Mouse (Mus musculus) limb, embryonic 14.5 days (tissue): ENCODE data around the gene Ogfod2. TPM values are rescaled to one million over a fixed set of nuclear protein-coding genes. Genes with fewer than 3 reads are reported as not detected.

Experiments used
- ATAC-seq: fragments of 200-750 bp; cut with Nextera tagmentation; 2 replicates; pipeline ENCODE4 v1.8.0; 2017; ENCODE audit warnings: low read depth, moderate number of reproducible peaks, moderate TSS enrichment; ENCODE audit not compliant: low FRiP score
- DNase-seq: peaks from one replicate; pipeline ENCODE4 v3.0.0-alpha.2; 2015; ENCODE audit warnings: low spot score
- H3K27ac ChIP-seq: fragments of 300-500 bp; sonication (generic); replicated peaks from 2 replicates; pipeline ENCODE4 v1.5.1; 2014; ENCODE audit warnings: low read depth, mild to moderate bottlenecking, low read length, moderate library complexity, mixed read lengths
- H3K27me3 ChIP-seq: fragments of 300-500 bp; sonication (generic); 2 replicates; pipeline ENCODE4 v1.6.1; 2014; ENCODE audit warnings: low read length, mixed read lengths; ENCODE audit not compliant: control insufficient read depth, insufficient read depth
- H3K36me3 ChIP-seq: fragments of 300-500 bp; sonication (generic); 2 replicates; pipeline ENCODE4 v1.6.1; 2014; ENCODE audit warnings: mild to moderate bottlenecking, low read length, moderate library complexity, mixed read lengths; ENCODE audit not compliant: control insufficient read depth, insufficient read depth
- H3K4me1 ChIP-seq: fragments of 300-500 bp; sonication (generic); 2 replicates; pipeline ENCODE4 v1.6.1; 2014; ENCODE audit warnings: antibody characterized with exemption, low read length, mixed read lengths; ENCODE audit not compliant: control insufficient read depth, insufficient read depth
- H3K4me2 ChIP-seq: fragments of 300-500 bp; sonication (generic); replicated peaks from 2 replicates; pipeline ENCODE4 v1.6.1; 2014; ENCODE audit warnings: low read depth, mild to moderate bottlenecking, low read length, moderate library complexity; ENCODE audit not compliant: severe bottlenecking
- H3K4me3 ChIP-seq: fragments of 300-500 bp; sonication (generic); replicated peaks from 2 replicates; pipeline ENCODE4 v1.5.1; 2014; ENCODE audit warnings: low read length
- H3K9ac ChIP-seq: fragments of 300-500 bp; sonication (generic); 2 replicates; pipeline ENCODE4 v1.6.1; 2014; ENCODE audit warnings: mild to moderate bottlenecking, low read depth, low read length, moderate library complexity; ENCODE audit not compliant: severe bottlenecking
- H3K9me3 ChIP-seq: fragments of 300-500 bp; sonication (generic); 2 replicates; pipeline ENCODE4 v1.6.1; 2016; ENCODE audit warnings: low read length; ENCODE audit not compliant: control insufficient read depth
- POLR2A ChIP-seq: fragments of 200-500 bp; IDR thresholded peaks from 2 replicates; pipeline ENCODE4 v1.8.0; 2012; ENCODE audit warnings: inconsistent platforms, mild to moderate bottlenecking, moderate library complexity, borderline replicate concordance; ENCODE audit not compliant: insufficient read depth, insufficient read length; ENCODE audit errors: extremely low read depth
- WGBS: fragments of 180-500 bp; shearing (Covaris S2); extraction: QIAGEN DNeasy Blood & Tissue Kit; methylation state at CpG from one replicate; pipeline ENCODE4 v1.1.7; 2014; 5-methylcytosine and 5-hydroxymethylcytosine counted together
- polyA plus RNA-seq, 2 experiments: library from polyadenylated mRNA; depleted of rRNA in 1 of 2; stranded (reverse) in 1 of 2; unstranded in 1 of 2; fragments of >200 nt; fragmentation: Nextera tagmentation in 1 of 2; extraction: Ambion mirVana in 1 of 2; gene quantifications; 2 replicates each; pipeline versions ENCODE4 v1.2.1 to v1.2.3; 2012 to 2014

Ogfod2 gene
- polyA plus RNA-seq, 2 experiments, result 14.2 to 26.5 TPM

- no peak overlapping the region for H3K4me3 ChIP-seq
- H3K9me3 ChIP-seq, result no peaks in the 10 kb centered on the region
- DNase-seq (no peak), ATAC-seq (no peak)
- no peaks in the 10 kb centered on the region for H3K27me3 ChIP-seq
- no peak for TF ChIP-seq POLR2A
- no peak overlapping the region for H3K9ac ChIP-seq
- no peaks in the 10 kb centered on the region for H3K4me1 ChIP-seq
- no peak overlapping the region for H3K4me2 ChIP-seq
- no peak overlapping the region for H3K27ac ChIP-seq
- WGBS, result 86% methylated on average over 11 of the region's 11 CpGs
- peaks cover 69% of the 10 kb centered on the region for H3K36me3 ChIP-seq
Measured at GRCm38 (mm10) chr5:124125093-124125492, 13.0 kb downstream of the Ogfod2 start.

- no peak for DNase-seq
- H3K4me3 ChIP-seq, result no peak overlapping the region
- H3K27me3 ChIP-seq, result no peaks in the 10 kb centered on the region
- H3K4me1 ChIP-seq, result no peaks in the 10 kb centered on the region
- ATAC-seq, result no peak
- H3K4me2 ChIP-seq, result no peak overlapping the region
- H3K36me3 ChIP-seq, result peaks cover 52% of the 10 kb centered on the region
- 85% methylated on average over 5 of the region's 5 CpGs for WGBS
- no peaks in the 10 kb centered on the region for H3K9me3 ChIP-seq
- TF ChIP-seq POLR2A, result no peak
- no peak overlapping the region for H3K27ac ChIP-seq
- no peak overlapping the region for H3K9ac ChIP-seq
Measured at GRCm38 (mm10) chr5:124134261-124134660, 22.2 kb downstream of the Ogfod2 start.

DNA sequence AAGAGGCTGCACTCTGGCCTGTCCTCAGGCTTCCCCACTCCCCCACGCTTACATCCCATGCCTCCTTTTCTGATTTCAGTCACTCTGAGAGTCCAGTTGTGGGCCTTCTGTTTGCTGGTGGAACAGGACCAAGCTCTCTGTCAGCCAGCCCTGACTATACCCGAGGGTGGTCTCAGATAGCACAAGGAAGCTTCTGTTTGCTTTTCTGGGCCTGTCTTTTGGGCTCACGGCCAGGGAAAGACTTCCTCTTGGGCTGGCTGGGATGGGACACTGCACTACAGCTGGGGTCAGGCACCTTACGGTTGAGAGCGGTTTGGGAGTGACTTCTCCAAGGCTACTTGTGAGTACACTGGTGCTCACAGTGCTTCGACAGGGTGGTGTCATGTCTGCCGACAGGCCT, 26.0 kb downstream of the Ogfod2 start:
- ATAC-seq (no peak), DNase-seq (no peak)
- Histone ChIP-seq H3K27me3 (no peaks in the 10 kb centered on the region), H3K4me3 (no peak overlapping the region), H3K4me1 (no peaks in the 10 kb centered on the region), H3K27ac (no peak overlapping the region), H3K36me3 (peaks cover 33% of the 10 kb centered on the region), H3K4me2 (no peak overlapping the region), H3K9me3 (no peaks in the 10 kb centered on the region), H3K9ac (no peak overlapping the region)
- 79% methylated on average over 7 of the region's 7 CpGs for WGBS
- TF ChIP-seq POLR2A, result no peak

- H3K4me1 ChIP-seq, result no peaks in the 10 kb centered on the region
- H3K4me3 ChIP-seq, result no peak overlapping the region
- 0 out of 2 replicates have a peak, but pooled peaks cover 5% of the 10 kb centered on the region for H3K36me3 ChIP-seq
- DNase-seq, result no peak
- H3K4me2 ChIP-seq, result no peak overlapping the region
- WGBS, result 72% methylated on average over 5 of the region's 5 CpGs
- H3K9ac ChIP-seq, result no peak overlapping the region
- no peak for TF ChIP-seq POLR2A
- no peak for ATAC-seq
- H3K9me3 ChIP-seq, result no peaks in the 10 kb centered on the region
- no peak overlapping the region for H3K27ac ChIP-seq
- H3K27me3 ChIP-seq, result no peaks in the 10 kb centered on the region
Measured at GRCm38 (mm10) chr5:124149028-124149427, 36.9 kb downstream of the Ogfod2 start.

GRCm38 (mm10) chr5:124150895-124151294, 38.8 kb downstream of the Ogfod2 start:
- Histone ChIP-seq H3K4me1 (no peaks in the 10 kb centered on the region), H3K27me3 (no peaks in the 10 kb centered on the region), H3K4me2 (no peak overlapping the region), H3K9me3 (no peaks in the 10 kb centered on the region), H3K9ac (no peak overlapping the region), H3K36me3 (0 out of 2 replicates have a peak, but pooled peaks cover 4% of the 10 kb centered on the region), H3K27ac (no peak overlapping the region), H3K4me3 (no peak overlapping the region)
- ATAC-seq (no peak), DNase-seq (no peak)
- 82% methylated on average over 7 of the region's 7 CpGs for WGBS
- TF ChIP-seq POLR2A, result no peak

DNA sequence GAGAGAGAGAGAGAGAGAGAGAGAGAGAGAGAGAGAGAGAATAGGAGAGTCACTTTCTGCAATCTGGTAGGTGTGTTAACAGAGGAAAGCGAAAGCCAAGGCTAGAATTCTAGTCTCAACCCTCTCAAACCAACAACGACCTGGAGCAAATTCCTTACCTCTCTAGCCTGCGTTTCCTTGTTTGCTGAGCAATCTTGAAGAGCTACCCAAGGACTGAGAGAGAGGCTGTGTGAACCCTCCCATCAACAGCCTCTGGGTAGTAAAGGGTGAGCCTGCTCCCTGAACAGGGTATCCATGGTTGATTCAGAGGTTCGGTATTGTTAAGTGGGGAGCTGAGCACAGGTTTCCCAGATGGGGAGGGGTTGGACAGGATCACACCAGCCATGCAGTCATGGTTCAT, 40.6 kb downstream of the Ogfod2 start:
- Histone ChIP-seq H3K27ac (no peak overlapping the region), H3K4me3 (no peak overlapping the region), H3K4me2 (no peak overlapping the region), H3K9me3 (no peaks in the 10 kb centered on the region), H3K9ac (no peak overlapping the region), H3K27me3 (no peaks in the 10 kb centered on the region), H3K36me3 (0 out of 2 replicates have a peak, but pooled peaks cover 4% of the 10 kb centered on the region), H3K4me1 (no peaks in the 10 kb centered on the region)
- TF ChIP-seq POLR2A, result no peak
- ATAC-seq (no peak), DNase-seq (no peak)
- WGBS, result 80% methylated on average over 4 of the region's 4 CpGs
